Mouse (Mus musculus) 416B (cell line): Measurements from ENCODE around the gene Retreg3.

Source experiments
- DNase-seq: peaks from one replicate; pipeline ENCODE4 v3.0.0; 2011; ENCODE audit warnings: low read depth

The Retreg3 gene

GRCm38 (mm10) chr11:101051617-101052016 lies 68.1 kb downstream of the Retreg3 start:
- DNase-seq, result no peak

- DNase-seq, result no peak
Observed at GRCm38 (mm10) chr11:101051051-101051493, 68.6 kb downstream of the Retreg3 start.

- no peak for DNase-seq
Observed at GRCm38 (mm10) chr11:101050359-101050758, 69.3 kb downstream of the Retreg3 start.

DNA sequence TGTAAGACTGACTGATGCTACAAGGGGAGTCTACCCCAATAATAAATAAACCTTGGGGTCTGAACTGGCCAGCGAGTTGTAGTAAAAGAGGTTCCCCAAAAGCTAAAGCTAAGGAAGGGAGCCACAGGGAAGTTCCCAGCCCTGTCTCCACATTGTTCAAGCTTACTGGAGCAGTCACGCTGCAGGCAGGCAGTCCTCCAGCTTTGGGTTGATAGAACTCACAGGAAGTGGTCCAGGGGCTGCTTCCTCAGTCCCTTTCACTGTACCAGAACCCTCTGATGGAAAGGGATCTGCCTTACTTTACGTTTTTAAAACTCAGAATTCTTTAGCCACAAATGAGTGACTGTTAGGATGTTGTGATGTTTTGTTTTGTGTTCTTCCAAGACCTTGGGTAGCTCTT lies 72.2 kb downstream of the Retreg3 start:
- no peak for DNase-seq

GRCm38 (mm10) chr11:101046440-101046839 lies 73.3 kb downstream of the Retreg3 start:
- peak; percentile 28 for DNase-seq
